Mouse (Mus musculus): Measurements from ENCODE around the gene Cntrl.

The Cntrl gene

DNA sequence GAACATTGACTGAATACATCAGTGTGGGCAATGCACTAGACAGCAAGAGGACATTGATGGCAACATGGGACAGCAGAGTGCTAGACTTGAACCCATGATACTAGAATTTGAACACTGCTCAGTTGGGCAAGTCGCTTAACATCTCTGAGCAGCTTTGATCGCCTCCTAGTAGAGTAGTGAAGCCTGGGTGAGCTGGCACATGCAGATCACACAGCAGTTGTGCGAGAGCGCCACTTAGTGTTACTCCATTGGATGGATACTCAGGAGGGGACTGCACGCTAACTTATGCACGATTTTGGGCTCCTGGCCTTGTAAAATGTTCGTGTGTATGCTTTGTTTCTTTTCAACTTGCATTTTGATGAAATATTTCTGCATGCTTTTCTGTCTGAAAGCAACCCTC is 15.4 kb downstream of the Cntrl start:
- DNase-seq (ENCODE audit: low read depth): peak; percentile 38

DNA sequence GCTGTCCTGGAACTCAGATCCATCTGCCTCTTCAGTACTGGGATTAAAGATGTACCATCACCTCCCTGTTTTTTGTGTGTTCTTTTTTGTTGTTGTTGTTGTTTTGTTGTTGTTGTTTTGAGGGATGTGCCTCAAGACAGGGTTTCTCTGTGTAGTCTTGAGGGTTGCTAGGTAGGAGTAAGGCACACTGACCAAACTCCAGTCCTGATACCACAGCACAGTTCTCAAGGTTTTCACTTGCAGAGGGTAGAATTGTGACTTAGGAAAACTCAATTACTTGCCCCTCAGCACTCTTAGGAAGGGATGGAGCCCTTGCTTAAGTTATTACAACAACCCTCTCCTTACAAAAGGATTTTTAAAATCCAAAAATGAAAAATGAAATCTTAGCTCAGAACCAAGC is 22.2 kb downstream of the Cntrl start:
- DNase-seq (ENCODE audit: low read depth): no peak

DNA sequence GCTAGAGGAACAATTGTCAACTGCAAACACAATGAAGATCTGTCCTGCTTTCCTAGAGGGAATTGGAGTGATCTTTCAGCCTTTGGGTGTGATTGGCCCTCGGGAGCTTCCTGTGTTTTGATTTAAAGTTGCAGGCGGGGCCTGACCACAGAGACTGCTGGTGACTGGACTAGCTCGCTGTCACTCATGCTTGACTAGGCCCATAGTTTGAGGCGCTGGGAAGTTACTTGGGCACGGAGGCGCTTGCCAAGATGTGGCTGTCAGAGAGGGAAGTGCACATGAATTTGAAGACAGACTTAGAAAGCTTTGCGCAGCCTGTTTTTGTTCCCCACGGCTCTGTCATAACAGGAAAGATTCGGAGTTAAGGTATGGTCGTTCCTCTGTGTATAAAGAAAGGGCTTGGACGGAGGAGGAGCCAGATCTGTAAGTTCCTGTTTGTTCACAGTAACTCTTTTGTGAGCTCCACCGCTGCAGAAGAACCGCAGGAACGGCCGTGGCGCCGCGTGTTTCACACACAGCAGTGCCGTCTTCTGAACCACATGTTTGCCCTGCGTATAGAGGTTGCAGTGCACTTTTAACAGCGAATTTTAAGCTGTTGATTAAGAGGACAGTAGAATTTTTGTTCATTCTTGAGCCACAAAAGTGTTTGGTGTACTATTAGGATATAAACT is 22.8 kb downstream of the Cntrl start:
- DNase-seq (ENCODE audit: low read depth): peak; percentile 98

DNA sequence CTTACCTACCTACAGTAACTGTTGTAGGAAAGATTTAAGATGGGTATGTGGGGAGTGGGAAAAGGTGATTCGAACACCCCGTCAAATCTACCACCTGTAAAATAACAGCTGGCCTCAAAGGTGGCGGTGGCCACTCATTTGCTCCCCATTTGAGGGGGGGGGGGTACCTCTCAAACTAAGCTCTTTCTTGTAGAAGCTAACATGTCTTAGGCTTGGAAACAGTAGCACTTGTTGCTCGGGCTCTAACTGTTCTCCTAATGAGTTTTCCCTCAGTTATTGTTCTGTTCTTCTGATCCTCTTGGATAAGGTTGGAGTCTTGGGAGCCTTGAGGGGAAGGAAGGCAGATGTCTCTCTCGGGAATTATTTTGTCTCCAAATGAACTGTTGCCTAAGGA is 23.4 kb downstream of the Cntrl start:
- no peak for DNase-seq (ENCODE audit: low read depth)

DNA sequence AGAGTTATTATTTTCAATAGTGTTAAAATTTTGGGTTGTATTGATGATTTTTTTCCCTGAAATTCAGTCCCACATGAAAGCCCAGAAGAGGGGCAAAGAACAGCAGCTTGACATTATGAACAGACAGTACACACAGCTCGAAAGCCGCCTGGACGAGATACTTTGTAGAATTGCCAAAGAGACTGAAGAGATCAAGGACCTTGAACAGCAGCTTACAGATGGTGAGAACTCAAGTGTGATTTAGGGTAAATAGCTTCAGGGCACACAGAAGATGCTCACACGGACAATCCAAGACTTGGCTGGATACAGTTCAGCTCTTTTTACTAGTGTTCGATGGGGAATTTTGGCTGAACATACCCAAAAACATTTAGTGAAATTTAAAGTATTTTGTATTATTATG is 24.6 kb downstream of the Cntrl start:
- no peak for DNase-seq (ENCODE audit: low read depth)

DNA sequence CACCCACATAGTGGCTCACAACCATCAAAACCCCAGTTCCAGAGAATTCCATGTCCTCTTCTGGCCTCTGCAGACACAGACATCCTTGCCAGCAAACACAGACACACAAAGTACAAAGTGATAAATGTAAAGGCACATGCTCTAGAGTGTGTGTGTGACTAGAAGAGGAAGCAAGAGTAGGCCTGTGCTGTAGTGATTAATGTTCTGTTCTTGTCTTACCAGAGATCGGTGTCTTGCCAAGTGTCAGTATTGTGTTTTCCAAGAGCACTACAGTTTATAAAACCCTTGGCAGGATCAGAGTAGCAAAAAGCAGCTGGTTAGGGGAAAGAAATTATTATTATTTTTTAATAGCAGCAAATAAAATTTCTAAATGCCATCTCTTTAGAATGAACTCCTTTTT is 29.3 kb downstream of the Cntrl start:
- DNase-seq (ENCODE audit: low read depth): no peak

DNA sequence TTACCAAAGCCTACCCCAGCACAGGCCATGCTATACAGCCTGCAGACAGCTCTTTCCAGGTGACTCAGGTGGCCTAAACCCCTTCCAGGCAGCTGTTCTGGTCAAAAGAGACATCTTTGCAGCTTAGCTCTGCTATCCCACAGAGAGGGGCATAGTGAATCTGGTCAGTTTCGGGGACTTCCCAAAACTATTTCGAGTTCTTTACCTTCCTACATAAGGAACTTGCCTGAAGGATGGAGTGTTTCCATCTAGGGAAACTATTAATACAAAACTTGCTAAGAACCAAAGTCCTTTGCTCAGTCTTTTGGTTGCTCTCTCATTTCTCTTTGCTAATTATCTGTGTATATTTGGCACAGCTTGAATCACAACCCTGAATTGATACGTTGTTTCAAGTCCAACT is 32.4 kb downstream of the Cntrl start:
- no peak for DNase-seq (ENCODE audit: low read depth)

DNA sequence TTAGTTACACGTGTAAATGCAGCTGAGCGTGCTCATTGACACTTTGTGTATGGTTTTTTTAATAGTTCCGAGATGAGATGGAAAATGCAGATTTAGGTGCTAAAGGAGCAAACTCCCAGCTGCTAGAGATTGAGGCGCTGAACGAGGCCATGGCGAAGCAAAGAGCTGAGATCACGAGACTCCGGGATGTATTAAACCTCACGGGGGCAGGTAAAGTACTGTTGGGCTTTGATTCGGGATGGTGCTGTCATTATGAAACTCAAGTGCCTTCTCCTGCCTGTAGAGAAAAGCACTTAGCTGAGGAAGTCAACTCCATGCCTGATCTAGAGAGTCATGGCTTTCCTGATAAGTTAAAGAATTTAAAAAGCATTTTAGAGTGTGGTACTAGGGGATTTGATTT is 39.5 kb downstream of the Cntrl start:
- DNase-seq (ENCODE audit: low read depth): no peak

DNA sequence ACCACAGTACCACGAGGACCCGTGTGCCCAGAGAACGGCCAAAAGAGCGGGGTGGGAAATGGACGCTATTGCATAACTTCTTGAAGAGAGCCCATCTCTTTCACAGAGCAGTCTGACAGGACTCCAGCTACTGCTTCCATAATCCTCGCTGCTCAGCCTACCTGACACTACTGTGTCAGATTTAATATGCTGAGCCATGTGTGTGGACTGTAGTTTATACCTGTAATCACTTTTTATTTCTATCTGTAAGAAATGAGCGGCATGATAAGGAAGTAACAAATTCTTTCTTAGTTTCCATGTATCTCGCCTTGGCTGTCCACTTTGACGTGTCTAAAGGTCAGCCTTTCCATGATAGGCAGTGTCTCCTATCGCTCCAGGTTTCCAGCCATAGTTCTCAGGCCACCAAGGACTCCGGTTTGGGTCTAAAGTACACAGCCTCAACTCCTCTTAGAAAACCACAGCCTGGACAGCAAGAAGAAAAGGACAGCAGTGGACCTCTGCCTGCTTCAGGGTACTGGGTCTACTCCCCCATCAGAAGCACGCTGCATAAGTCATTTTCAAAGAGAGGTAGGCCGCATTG is 42.1 kb downstream of the Cntrl start:
- no peak for DNase-seq (ENCODE audit: low read depth)

DNA sequence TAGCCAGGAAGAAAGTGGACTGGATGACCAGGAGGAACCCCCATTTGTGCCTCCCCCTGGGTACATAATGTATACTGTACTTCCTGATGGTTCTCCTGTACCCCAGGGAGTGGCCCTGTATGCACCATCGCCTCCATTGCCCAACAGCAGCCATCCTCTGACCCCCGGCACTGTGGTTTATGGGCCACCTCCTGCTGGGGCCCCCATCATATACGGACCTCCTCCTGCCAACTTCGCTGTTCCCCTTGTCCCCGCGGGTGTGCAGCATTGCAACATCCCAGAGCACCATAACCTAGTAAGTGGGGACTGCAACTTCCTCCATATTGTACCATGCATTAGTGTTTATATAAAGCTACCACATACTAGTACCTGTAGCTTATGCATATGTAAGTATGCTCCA is 43.9 kb downstream of the Cntrl start:
- DNase-seq (ENCODE audit: low read depth): peak; percentile 67

DNA sequence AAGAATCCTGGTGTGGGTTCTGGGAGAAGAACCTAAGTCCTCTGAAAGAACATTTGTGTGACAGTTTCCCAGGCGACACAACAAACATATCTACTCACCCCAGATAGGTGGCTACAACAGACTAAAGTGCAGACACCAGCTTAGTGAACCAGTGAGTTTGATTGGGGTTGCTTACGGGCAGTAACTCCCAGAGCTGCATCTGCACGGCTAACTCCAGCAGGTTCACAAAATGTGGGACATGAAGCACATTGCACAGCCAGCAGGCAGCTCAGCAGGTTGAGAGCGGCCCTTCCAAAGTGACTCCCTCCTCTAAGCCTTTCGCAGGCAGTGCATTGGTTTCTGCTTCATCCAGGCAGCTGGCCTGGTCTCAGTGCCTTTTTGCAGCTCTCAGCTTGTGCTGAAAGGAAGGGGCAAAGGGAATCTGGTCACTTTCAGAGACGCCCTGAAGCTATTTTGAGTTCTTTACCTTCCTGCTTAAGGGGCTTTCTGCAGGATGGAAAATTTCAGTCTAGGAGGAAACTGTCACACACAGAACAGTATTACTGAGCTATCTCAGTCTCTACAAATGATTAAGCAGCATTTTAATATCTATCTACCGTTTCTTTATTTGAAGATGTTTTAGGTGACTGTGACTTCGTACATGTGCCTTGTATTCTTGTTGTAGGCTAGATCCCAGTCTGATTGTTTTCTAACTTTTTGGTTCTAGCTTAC is 44.7 kb downstream of the Cntrl start:
- no peak for DNase-seq (ENCODE audit: low read depth)

DNA sequence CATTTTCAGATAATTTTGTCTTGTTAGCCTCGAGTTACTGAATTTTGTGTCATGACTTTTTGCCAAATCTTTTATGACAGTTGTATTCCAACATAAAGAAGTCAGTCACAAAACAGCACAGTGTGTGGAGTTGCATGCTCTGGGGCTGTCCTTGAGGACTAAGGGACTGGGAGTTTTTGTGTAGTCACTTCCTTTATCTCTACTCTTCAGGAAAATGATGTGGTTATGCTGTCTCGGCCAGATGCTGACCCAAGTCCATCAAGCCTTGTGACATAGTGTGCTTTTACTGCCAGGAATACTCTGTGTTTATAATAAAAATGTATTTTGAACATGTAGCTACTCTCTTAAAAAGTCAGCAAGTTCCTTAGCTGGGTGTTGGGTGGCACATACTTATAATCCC is 47.7 kb downstream of the Cntrl start:
- peak; percentile 68 for DNase-seq (ENCODE audit: low read depth)

DNA sequence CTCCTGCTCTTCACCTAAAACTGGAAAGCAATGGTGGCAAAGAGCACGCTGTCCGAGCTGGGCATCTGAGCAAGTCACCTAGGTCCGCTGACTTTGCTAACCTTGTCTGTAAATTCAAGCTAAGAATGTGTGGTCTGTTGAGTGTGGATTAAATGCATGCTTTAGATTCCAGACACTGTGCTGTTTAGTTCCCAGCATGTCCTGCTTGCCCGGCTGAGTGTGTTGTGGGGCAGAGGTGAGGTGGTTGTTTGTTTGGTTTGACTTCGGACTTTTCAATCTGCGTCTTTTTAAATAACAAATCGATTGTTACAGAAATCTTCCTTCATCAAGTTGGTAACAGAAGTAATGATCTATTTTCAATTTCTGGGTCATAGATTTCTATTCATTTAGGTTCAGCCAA is 48.5 kb downstream of the Cntrl start:
- no peak for DNase-seq (ENCODE audit: low read depth)

DNA sequence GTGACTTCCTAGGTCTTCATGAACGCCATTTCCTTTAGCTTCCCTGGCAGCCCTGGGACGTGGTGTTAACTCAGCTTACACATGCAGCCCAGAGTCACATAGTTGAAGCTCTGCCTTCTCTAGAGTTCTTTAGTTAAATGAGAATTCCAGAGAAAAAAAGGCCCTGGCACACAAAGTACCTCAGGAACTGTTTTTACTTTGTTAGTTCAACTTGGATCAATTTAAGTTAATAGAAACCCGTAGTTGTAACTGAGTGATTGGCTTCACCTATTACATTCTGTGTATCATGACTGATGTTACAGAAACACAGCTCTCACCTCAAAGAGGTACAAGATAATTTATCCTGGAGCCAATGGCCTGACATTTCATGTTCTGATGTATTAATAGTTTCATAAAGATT is 49.1 kb downstream of the Cntrl start:
- DNase-seq (ENCODE audit: low read depth): no peak

DNA sequence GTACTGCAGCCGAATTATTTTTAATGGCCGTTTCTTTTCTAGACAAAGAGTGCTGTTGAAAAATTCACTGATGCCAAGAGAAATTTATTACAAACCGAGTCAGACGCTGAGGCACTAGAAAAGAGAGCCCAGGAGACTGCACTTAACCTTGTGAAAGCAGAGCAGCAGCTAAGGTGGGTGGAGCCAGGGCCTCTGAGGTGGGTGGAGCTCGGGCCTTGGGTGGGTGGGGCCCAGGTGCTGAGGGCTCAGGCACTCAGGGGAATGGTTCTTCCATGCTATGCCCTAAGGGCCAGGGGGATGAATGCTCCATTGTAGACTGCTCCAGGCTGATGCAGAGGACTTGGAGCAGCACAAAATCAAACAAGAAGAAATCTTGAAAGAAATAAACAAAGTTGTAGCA is 50.9 kb downstream of the Cntrl start:
- no peak for DNase-seq (ENCODE audit: low read depth)

DNA sequence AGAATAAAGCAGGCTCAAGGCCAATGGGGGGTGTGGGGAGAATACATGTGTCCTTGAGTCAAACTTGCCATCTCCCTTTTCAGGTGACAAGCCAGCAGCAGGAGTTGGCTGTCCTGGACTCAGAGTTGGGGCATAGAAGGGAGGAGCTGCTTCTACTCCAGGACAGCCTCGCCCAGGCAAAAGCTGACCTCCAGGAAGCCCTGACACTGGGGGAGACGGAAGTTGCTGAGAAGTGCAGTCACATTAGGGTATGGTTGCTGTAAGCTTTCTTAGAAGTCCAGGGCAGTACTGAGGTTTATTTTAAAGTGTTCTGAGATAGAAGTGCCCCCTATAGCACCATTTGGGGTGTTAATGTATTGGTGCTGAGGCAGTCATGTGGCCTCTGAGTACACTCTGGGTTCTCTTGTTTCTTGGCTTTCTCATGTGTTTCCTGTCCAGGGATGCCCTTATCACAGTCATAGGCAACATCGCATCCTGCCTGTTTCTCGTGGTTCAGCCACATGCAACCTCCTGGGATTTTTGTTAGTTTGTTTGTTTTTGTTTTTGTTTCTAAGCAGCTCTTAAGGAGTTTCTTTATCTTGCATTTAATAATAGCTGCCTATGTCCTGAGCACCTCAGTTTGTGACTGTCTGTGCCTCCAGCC is 52.7 kb downstream of the Cntrl start:
- peak; percentile 64 for DNase-seq (ENCODE audit: low read depth)

DNA sequence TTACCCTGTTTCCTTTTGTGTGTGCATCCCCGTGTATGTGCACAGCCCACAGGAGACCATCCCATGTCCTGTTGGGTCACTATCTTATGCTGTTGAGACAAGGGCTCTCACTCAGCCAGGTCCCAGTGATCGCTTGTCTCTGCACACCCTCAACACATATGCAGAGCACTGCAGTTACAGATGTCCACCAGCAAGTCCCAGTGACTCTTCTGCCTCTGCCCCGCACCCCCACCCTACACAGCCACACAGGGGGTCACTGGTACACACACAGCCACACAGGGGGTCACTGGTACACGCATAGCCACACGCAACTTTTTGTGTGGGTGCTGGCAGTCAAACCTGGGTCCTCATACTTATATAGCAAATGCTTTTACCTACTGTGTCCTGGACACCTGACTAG is 54.1 kb downstream of the Cntrl start:
- DNase-seq (ENCODE audit: low read depth): no peak

DNA sequence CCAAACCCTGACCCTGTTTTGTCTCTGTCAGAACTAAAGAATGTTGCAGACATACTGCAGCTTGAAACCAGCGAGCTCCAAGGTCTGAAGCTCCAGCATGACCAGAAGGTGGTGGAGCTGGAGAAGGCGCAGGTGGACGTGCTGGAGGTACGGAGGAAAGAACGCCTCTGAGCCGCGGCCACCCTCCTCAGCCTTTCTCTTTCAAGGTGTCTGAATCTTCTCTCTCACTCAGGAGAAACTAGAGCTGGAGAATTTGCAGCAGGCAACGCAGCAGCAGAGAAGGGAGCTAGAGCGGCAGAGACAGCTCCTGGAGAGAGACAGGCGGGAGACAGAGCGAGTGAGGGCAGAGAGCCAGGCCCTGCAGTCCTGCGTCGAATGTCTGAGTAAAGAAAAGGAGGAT is 56.1 kb downstream of the Cntrl start:
- DNase-seq (ENCODE audit: low read depth): no peak

DNA sequence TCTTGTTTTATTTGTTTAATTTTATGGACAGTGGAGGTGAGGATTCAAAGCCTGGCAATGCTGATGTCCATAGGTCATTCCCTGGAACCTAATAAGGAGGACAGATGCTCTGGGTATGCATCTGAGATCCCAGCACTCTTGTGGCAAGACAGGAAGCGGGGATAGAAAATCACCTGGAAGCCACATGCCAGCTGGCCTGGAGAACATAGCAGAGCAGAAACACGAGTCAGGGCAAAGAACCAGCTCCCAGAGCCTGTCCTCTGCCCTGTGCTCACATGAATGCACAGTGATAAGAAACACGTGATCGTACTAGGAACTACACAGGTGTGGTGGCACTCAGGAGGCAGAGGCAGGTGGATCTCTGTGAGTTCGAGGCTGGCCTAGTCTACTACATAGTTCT is 57.5 kb downstream of the Cntrl start:
- DNase-seq (ENCODE audit: low read depth): no peak

DNA sequence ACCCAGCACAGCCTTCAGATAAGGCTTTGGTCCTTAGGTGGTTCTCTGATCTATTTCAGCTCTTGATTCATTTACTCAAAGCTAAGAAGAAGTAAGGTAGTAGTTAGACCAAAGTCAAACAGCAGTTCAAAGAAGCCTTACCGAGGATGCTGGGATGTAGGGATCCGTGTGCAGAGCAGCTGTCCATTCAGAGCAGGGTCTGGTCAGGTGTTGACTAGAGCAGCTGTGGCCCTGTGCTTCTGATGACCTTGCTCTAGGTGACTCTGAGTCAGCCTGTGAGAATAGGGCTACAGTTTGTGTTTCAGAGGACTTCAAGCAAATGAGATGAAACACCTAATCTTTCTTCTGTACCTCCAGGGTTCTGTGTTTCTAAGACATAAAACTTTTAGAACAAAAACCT is 60.2 kb downstream of the Cntrl start:
- no peak for DNase-seq (ENCODE audit: low read depth)

DNA sequence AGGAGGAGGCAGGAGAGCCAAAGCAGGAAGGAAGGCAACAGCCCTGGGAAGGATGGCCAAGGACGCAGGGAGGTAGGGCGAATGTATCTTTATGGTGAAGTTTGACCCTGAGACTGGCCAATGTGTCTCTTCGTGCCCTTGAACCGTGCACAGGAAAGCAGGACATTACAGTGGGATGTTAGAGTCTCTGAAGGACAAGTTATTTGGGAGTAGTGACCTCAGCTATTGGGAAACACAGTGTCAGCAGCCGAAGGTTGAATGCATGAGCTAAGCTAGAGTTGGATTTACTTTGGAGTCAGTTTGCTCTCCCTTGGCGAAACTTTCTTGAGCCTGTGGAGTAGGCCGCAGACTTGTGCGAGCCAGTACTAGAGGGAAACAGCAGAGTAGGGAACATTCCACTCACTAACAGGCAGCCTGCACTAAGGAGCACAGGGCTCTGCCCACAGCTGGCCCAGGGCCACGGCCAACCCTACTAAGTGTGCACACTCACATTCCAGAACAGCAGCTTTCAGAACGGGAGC is 62.1 kb downstream of the Cntrl start:
- no peak for DNase-seq (ENCODE audit: low read depth)

DNA sequence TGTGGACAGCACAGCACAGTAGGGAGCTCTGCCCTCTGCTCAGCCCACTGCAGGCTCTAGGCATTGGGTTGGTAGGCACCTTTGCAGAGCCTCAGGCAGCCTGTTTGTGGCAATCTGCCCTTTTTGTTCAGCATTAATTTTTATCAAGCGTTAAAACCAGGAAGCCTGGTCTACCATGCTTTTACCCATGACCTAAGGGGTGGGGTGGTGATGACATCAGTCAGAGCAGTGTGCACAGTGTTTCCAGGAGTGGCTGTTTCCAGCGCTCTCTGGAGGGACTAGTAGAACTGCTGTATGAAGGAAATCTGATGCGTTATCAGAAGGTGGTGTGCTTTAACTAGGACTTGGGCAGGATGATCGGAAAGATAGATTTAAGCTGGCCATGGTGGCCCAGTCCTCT is 63.0 kb downstream of the Cntrl start:
- DNase-seq (ENCODE audit: low read depth): no peak

DNA sequence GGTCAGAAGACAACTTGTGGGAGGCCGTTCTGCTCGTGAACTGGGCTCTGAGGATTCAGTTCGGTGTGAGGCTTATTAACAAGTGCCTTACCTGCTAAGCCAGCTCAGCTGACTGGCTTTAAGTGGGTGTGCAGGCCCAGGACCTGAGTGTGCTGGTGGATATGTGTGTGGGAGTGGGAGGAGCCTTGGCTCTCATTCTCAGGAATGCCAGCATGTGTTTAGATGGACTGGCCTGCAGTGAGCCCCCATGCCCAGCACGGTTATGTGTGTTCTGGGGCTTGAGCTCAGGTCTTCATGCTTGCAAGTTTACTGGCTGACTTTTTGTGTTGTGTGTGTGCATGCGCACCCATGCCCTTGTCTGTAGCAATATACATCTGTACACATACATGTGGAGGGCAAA is 64.4 kb downstream of the Cntrl start:
- no peak for DNase-seq (ENCODE audit: low read depth)

Data from 416B (cell line).